Mouse (Mus musculus) kidney, adult 2 months (tissue): ENCODE data around the gene Grm8. TPM values are rescaled to one million over a fixed set of nuclear protein-coding genes. Genes with fewer than 3 reads are reported as not detected.
A peak's percentile ranks its signal among the peaks of the same experiment; 100 is the strongest.

Source experiments
- DNase-seq: peaks from one replicate; pipeline ENCODE4 v3.0.0; 2021
- H3K27ac ChIP-seq: fragments of 200-500 bp; 2 replicates; pipeline ENCODE4 v1.5.1; 2012; ENCODE audit warnings: low read depth, low read length, control low read depth, inconsistent platforms; ENCODE audit not compliant: insufficient read depth
- H3K27me3 ChIP-seq: fragments of 200-500 bp; replicated peaks from 2 replicates; pipeline ENCODE4 v1.6.1; 2012; ENCODE audit warnings: mild to moderate bottlenecking, moderate library complexity, low read length, inconsistent platforms; ENCODE audit not compliant: control insufficient read depth, insufficient read depth
- H3K36me3 ChIP-seq: fragments of 200-500 bp; 2 replicates; pipeline ENCODE4 v1.6.1; 2012; ENCODE audit warnings: mild to moderate bottlenecking, moderate library complexity, low read length, inconsistent platforms; ENCODE audit not compliant: control insufficient read depth, insufficient read depth
- H3K4me1 ChIP-seq: fragments of 200-500 bp; 2 replicates; pipeline ENCODE4 v1.6.1; 2011; ENCODE audit warnings: low read length; ENCODE audit not compliant: control insufficient read depth, insufficient read depth
- H3K4me3 ChIP-seq: fragments of 200-500 bp; 2 replicates; pipeline ENCODE4 v1.5.1; 2011; ENCODE audit warnings: mild to moderate bottlenecking, low read depth, low read length, control low read depth; ENCODE audit not compliant: insufficient read depth
- CTCF ChIP-seq: fragments of 200-500 bp; conservative IDR thresholded peaks from 2 replicates; pipeline ENCODE4 v1.5.1; 2011; ENCODE audit warnings: low read depth, mild to moderate bottlenecking, control low read depth, low read length, moderate library complexity, mixed read lengths; ENCODE audit not compliant: insufficient read depth, insufficient read length
- POLR2A ChIP-seq: fragments of 200-500 bp; IDR thresholded peaks from one replicate; pipeline ENCODE4 v1.6.1; 2011; ENCODE audit warnings: low read depth, low read length, control low read depth
- WGBS: fragments of 180-500 bp; shearing (Covaris S2); methylation state at CpG from one replicate; pipeline ENCODE4 v1.1.7; 2018; 5-methylcytosine and 5-hydroxymethylcytosine counted together
- polyA plus RNA-seq: library from polyadenylated mRNA; depleted of rRNA; stranded (reverse); fragments of >200 nt; gene quantifications from 2 replicates; pipeline ENCODE4 v1.2.3, GENCODE M21; 2012; rRNA removed

Gene Grm8
- not detected in 2 replicates for polyA plus RNA-seq

DNA sequence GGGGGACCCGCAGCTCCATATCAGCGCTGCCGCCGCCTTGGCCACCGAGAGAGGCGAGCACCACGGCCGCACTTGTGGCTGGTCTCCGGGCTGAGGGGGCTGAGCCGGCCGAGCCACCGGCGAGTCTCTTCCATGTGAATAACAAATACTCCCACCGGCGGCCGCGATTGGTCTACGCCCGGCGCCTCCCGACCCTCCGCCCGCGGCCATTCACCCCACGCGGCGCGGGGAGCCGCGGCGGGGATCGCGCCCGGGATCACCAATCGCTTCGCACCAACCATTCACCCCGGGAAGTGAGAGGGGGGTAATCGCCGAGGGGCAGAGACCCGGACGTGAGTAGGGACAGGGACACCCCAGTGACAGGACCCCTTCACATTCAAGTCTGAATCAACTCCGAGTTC is at the start of gene Grm8:
Gene Grm8 (minus strand): TSS at position 178 of the 401 bp plus-strand sequence.
- WGBS, result under 1% methylated on average over 42 of the region's 42 CpGs
- no peaks in the 10 kb centered on the region for H3K36me3 ChIP-seq
- DNase-seq, result no peak
- TF ChIP-seq POLR2A (no peak), CTCF (no peak)
- H3K27me3 ChIP-seq, result no peaks in the 10 kb centered on the region; the same call in 1 of the 2 replicates
- peak within 1 kb of the TSS; percentile 44 for H3K4me3 ChIP-seq
- H3K27ac ChIP-seq, result no peak within 1 kb of the TSS
- H3K4me1 ChIP-seq, result peaks cover 4% of the 10 kb centered on the region; the same call in 1 of the 2 replicates

DNA sequence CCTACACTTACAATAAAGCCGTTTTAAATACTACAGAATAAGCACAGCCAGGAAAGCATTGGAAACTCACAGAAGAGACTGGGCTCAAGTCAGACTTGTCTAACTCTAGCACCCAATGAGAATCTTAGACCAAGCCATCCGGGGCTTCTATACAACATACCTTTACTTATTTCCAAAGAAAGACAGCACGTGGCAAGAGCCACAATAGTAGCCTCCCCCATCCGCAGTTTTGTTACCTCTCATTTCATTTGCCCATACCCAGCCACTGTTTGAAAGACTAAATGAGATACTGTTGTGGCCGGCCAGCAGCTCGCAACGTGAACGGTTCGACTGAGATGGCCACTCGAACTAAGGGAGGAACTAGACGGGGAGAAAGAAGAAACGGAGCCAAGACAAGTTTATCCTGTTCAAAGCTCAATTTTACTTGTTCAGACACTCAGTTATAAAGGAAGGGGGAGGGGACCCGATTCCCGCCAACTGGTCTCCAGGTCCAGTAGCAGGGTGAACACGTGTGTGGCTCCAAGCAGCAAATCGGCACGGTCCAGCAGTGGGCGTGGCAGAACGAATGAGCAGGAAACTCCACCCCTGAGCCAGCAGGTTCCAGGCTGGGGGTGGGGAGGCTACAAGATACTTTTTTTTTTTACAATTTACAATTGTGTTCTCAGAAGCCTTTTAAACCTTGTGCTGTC is 35.0 kb upstream of the Grm8 start:
- H3K4me3 ChIP-seq, result no peak overlapping the region
- DNase-seq, result peak; percentile 3
- TF ChIP-seq CTCF (no peak), POLR2A (no peak)
- H3K27ac ChIP-seq, result no peak overlapping the region
- H3K27me3 ChIP-seq, result no peaks in the 10 kb centered on the region
- no peaks in the 10 kb centered on the region for H3K4me1 ChIP-seq
- no peaks in the 10 kb centered on the region for H3K36me3 ChIP-seq
- 75% methylated on average over 19 of the region's 19 CpGs for WGBS

DNA sequence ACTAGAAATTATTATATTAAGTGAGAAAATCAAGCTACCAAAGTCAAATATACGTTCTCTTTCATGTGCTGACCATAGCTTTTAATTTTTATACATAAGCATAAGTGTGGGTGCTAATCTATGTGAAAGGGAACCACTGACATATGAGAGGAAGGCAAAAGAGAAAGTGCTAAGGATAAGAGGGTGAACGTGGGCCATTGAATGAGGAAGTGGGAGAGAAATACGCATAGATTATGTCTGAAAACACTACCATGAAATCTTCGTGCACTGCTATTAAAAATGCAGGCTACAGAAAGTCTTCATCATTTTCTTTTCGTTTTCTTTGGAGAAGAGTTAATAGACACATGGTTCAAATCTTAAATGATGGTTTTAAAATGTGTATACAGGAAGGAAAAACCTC is 25.4 kb upstream of the Grm8 start:
- TF ChIP-seq CTCF (no peak), POLR2A (no peak)
- no peaks in the 10 kb centered on the region for H3K4me1 ChIP-seq
- H3K27ac ChIP-seq, result no peak overlapping the region
- WGBS, result 62% methylated on average over 5 of the region's 5 CpGs
- no peaks in the 10 kb centered on the region for H3K27me3 ChIP-seq
- no peaks in the 10 kb centered on the region for H3K36me3 ChIP-seq
- H3K4me3 ChIP-seq, result no peak overlapping the region
- DNase-seq, result no peak

DNA sequence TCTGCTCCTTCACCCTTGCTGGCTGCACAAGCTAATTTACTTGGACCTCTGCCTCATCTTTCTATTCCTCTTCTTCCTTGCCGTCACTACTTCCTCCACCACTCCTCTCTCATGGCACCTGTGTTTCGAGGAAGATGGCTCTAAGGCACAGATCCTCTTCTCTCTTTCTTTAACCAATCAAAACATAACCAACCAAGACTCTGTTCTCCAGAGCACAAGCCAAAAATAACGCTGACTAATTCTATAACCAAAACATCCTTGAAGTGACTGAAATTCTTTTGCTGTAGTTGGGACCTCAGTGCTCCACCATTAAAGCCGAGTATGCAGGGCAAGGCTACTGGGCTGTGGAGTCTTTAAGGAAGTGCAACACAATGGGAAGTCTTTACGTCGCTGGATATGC is 11.5 kb upstream of the Grm8 start:
- Histone ChIP-seq H3K4me1 (no peaks in the 10 kb centered on the region), H3K27ac (no peak overlapping the region), H3K36me3 (no peaks in the 10 kb centered on the region), H3K27me3 (no peaks in the 10 kb centered on the region), H3K4me3 (no peak overlapping the region)
- 72% methylated on average over 6 of the region's 6 CpGs for WGBS
- DNase-seq, result no peak
- TF ChIP-seq POLR2A, result no peak
- no peak for TF ChIP-seq CTCF

DNA sequence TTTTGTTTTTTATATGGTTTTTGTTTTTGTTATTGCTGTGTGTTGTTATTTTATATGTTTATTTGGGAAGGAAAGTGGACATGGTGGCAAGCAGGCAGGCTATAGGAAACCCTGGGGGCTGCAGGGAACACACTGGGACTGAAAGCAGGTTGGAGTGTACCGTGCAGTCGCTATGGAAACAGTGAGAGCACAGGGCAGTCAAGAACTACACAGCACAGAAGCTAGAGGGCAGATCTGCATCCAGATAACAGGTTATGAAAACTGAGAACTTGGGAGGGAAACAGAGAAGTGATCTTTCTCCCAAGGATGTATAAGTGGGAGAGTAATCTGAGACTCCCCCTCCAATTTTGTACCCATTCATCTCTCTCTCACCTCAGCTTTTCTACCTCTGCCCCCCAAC is 7.4 kb upstream of the Grm8 start:
- no peak for DNase-seq
- TF ChIP-seq CTCF (no peak), POLR2A (no peak)
- H3K27me3 ChIP-seq, result no peaks in the 10 kb centered on the region
- no peak overlapping the region for H3K4me3 ChIP-seq
- WGBS, result 8% methylated on average over 2 of the region's 2 CpGs
- no peak overlapping the region for H3K27ac ChIP-seq
- no peaks in the 10 kb centered on the region for H3K36me3 ChIP-seq
- H3K4me1 ChIP-seq, result no peaks in the 10 kb centered on the region

DNA sequence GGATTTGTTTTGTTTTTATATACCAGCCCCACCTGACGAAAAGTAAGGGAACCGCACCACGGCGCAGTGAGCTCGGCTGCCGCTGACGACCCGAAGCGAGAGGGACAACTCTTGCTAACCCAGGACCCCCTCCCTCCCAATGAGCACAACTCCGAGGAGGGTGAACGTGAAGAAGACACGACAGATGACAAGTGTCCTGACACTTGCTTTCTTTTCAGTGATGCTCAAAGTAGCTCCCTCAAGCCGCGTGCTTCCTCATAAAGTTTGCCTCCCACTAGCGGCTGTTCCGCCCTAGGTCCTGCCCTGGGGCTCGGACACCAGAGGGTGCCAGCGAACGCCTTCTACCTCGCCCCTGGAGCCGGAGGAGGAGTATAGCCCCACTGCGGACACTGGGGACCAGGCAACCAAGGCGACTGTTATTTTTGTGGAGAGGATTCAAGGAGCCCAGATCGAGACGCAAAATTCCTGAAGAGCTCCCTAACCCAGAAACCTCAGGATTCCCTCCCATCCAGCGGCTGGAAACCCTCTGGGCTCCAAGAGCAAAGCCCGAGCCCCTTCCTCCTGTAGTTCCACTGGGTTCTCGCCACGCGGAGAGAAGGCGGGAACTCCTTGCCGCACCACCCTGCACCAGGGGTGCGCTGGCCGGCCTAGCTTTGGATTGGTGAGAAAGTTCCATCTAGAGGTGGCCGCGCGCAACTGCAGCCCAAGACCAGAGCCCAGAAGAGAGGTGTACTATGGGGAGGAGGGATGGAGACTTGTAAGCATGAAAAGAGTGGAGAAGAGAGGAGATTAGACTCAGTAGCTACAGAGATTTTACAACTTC is 644 bp upstream of the Grm8 start:
- under 1% methylated on average over 37 of the region's 37 CpGs for WGBS
- peak; percentile 80 for DNase-seq
- Histone ChIP-seq H3K4me3 (peak overlapping the region; percentile 44), H3K4me1 (peaks cover 4% of the 10 kb centered on the region; the same call in 1 of the 2 replicates), H3K36me3 (no peaks in the 10 kb centered on the region), H3K27me3 (no peaks in the 10 kb centered on the region; the same call in 1 of the 2 replicates), H3K27ac (no peak overlapping the region)
- TF ChIP-seq POLR2A (no peak), CTCF (peak; percentile 82)

DNA sequence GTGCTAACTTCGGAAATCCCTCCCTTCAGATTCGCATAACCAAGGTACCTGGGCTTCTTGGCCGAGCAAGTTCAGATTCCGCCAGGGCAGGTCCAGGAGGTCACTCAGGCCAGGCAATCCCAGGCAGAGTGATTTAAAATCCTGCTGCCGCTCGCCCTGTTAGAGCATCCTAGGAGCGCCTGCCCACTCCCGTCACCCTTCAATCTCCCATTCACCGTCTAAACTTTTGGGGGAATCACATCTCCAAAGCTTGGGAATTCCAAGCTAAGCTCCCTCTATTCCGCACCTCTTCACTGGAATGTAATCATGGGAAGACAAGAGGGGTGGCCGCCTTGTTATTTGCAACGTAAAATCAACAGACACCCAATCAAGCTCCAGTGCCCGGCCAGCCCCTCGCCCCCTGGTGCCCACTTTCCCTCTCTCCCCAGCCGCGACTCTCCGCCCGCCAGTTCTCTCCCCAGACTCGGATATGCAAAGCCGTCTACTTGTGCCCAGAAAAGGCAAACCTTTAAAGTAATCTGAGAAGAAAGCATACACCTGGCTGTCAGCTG is 652 bp downstream of the Grm8 start:
- WGBS, result 2% methylated on average over 20 of the region's 20 CpGs
- no peak for TF ChIP-seq POLR2A
- TF ChIP-seq CTCF, result no peak
- Histone ChIP-seq H3K4me1 (peaks cover 4% of the 10 kb centered on the region; the same call in 1 of the 2 replicates), H3K27ac (no peak overlapping the region), H3K27me3 (no peaks in the 10 kb centered on the region; the same call in 1 of the 2 replicates), H3K36me3 (no peaks in the 10 kb centered on the region), H3K4me3 (no peak overlapping the region)
- no peak for DNase-seq
